Mouse (Mus musculus) liver, embryonic 14.5 days (tissue): Measurements from ENCODE around the gene Ubl7. TPM values are rescaled to one million over a fixed set of nuclear protein-coding genes. Genes with fewer than 3 reads are reported as not detected.

Experiments
- ATAC-seq: fragments of 200-750 bp; cut with Nextera tagmentation; 2 replicates; pipeline ENCODE4 v1.8.0; 2017; ENCODE audit warnings: moderate number of reproducible peaks, mild to moderate bottlenecking, moderate library complexity; ENCODE audit not compliant: insufficient read depth
- DNase-seq, 3 experiments: peaks; one replicate each; pipeline ENCODE4 v3.0.0-alpha.2; 2012 to 2013; ENCODE audit warnings: low read depth in 3 of 3, low spot score in 3 of 3
- H3K27ac ChIP-seq: fragments of 300-500 bp; sonication (generic); 2 replicates; pipeline ENCODE4 v1.5.1; 2014; ENCODE audit warnings: moderate library complexity, mild to moderate bottlenecking, control low read depth, inconsistent platforms
- H3K27me3 ChIP-seq: fragments of 300-500 bp; sonication (generic); 2 replicates; pipeline ENCODE4 v1.6.1; 2014; ENCODE audit warnings: mild to moderate bottlenecking, low read length, moderate library complexity; ENCODE audit not compliant: control insufficient read depth, insufficient read depth
- H3K36me3 ChIP-seq: fragments of 300-500 bp; sonication (generic); replicated peaks from 2 replicates; pipeline ENCODE4 v1.6.1; 2014; ENCODE audit warnings: low read depth; ENCODE audit not compliant: control insufficient read depth, insufficient read depth
- H3K4me1 ChIP-seq, 2 experiments: fragments of 200-500 bp in 1 of 2; fragments of 300-500 bp in 1 of 2; sonication (generic) in 1 of 2; replicated peaks; 2 replicates each; pipeline ENCODE4 v1.6.1; 2012 to 2014; ENCODE audit warnings: antibody characterized with exemption in 1 of 2, inconsistent platforms in 1 of 2, low read length in 1 of 2; ENCODE audit not compliant: control insufficient read depth in 2 of 2, insufficient read depth in 2 of 2
- H3K4me2 ChIP-seq: fragments of 300-500 bp; sonication (generic); 2 replicates; pipeline ENCODE4 v1.6.1; 2014; ENCODE audit warnings: low read depth, mild to moderate bottlenecking, control low read depth, moderate library complexity
- H3K4me3 ChIP-seq, 2 experiments: fragments of 200-500 bp in 1 of 2; fragments of 300-500 bp in 1 of 2; sonication (generic) in 1 of 2; 2 replicates each; pipeline ENCODE4 v1.5.1; 2012 to 2014; ENCODE audit warnings: low read depth in 2 of 2, low read length in 2 of 2, mild to moderate bottlenecking in 2 of 2, control low read depth in 1 of 2, inconsistent platforms in 1 of 2, moderate library complexity in 1 of 2; ENCODE audit not compliant: insufficient read depth in 1 of 2
- H3K9ac ChIP-seq: fragments of 300-500 bp; sonication (generic); replicated peaks from 2 replicates; pipeline ENCODE4 v1.6.1; 2014; ENCODE audit warnings: mild to moderate bottlenecking, control low read depth, moderate library complexity
- H3K9me3 ChIP-seq: fragments of 300-500 bp; sonication (generic); 2 replicates; pipeline ENCODE4 v1.6.1; 2016; ENCODE audit warnings: low read length, mixed read lengths; ENCODE audit not compliant: control insufficient read depth
- CTCF ChIP-seq: IDR thresholded peaks from 2 replicates; pipeline ENCODE4 v1.5.1; 2016; ENCODE audit warnings: antibody characterized with exemption, low read depth, control low read depth
- EP300 ChIP-seq: IDR thresholded peaks from 2 replicates; pipeline ENCODE4 v1.6.1; 2016; ENCODE audit warnings: antibody characterized with exemption, low read depth
- WGBS: fragments of 180-500 bp; shearing (Covaris S2); extraction: QIAGEN DNeasy Blood & Tissue Kit; methylation state at CpG from one replicate; pipeline ENCODE4 v1.1.7; 2014; ENCODE audit not compliant: insufficient replicate concordance; 5-methylcytosine and 5-hydroxymethylcytosine counted together
- polyA plus RNA-seq, 2 experiments: library from polyadenylated mRNA; depleted of rRNA in 1 of 2; stranded (reverse) in 1 of 2; unstranded in 1 of 2; fragments of >200 nt; fragmentation: Nextera tagmentation in 1 of 2; extraction: Ambion mirVana in 1 of 2; gene quantifications; 2 replicates each; pipeline versions ENCODE4 v1.2.1 to v1.2.3; 2012 to 2014

Gene Ubl7
- polyA plus RNA-seq, 2 experiments = 25.4 to 44.8 TPM

DNA sequence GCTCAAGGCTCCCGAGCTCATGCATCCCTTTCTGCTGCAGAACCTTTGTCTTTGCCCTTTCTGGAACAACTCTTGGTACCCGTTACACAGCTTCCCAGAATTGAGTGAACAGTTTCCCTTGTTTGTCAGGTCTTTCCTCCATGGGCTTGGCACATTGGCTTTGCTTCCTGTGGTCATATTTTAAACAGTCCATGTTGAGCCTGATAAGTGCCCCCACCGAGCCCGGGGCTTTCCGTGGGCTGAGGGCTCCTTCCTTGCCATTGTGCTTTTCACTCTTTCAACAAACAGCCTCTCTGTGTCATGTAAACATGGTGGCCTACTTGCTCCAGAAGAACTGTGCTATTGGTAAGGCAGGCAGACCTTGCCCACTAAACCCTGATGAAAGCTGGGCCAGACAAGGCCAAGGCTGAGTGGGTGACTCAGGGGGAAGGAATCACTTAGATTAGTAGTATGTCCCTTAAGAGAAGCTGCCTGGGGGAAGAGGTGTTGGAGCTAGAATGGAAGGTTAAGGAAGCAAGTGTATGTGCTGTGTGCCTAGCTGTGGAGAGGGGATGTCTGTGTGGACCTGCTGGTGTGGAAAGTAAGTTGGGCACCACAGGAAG, 20.5 kb downstream of the Ubl7 start:
- WGBS = 13% methylated on average over 5 of the region's 5 CpGs
- DNase-seq = no peak
- Histone ChIP-seq H3K27ac (no peak overlapping the region), H3K9me3 (no peaks in the 10 kb centered on the region), H3K27me3 (no peaks in the 10 kb centered on the region), H3K4me3 (no peak overlapping the region), H3K36me3 (no peaks in the 10 kb centered on the region; the same call in 1 of the 2 replicates), H3K4me2 (no peak overlapping the region), H3K9ac (no peak overlapping the region), H3K4me1 (no peaks in the 10 kb centered on the region)
- ATAC-seq = no peak
- TF ChIP-seq EP300 = no peak
- TF ChIP-seq CTCF = no peak

DNA sequence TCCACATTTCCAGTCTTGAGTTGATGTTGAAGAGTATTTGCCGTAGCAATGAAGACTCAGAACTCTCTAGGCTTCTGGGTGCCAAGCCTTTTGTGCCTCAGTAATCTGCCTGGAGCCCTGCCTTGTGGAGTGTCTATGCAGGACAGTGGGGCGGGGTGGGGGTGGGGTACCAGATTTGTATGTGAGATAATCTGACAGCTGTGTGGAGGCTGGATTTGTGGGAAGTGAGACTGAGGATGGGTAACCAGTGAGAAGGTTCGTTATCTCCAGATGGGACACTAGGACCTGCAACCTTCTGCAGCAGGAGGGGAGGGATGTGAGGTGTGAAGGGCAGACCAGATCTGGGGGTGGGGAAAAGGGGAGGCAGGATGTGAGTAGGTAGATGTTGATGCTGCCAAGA, 21.5 kb downstream of the Ubl7 start:
- TF ChIP-seq EP300 = no peak
- no peak for TF ChIP-seq CTCF
- 45% methylated on average over 3 of the region's 3 CpGs for WGBS
- Histone ChIP-seq H3K4me1 (no peaks in the 10 kb centered on the region), H3K4me3 (no peak overlapping the region), H3K27ac (no peak overlapping the region), H3K9me3 (no peaks in the 10 kb centered on the region), H3K27me3 (no peaks in the 10 kb centered on the region), H3K9ac (no peak overlapping the region), H3K36me3 (no peaks in the 10 kb centered on the region; the same call in 1 of the 2 replicates), H3K4me2 (no peak overlapping the region)
- no peak for DNase-seq
- no peak for ATAC-seq

DNA sequence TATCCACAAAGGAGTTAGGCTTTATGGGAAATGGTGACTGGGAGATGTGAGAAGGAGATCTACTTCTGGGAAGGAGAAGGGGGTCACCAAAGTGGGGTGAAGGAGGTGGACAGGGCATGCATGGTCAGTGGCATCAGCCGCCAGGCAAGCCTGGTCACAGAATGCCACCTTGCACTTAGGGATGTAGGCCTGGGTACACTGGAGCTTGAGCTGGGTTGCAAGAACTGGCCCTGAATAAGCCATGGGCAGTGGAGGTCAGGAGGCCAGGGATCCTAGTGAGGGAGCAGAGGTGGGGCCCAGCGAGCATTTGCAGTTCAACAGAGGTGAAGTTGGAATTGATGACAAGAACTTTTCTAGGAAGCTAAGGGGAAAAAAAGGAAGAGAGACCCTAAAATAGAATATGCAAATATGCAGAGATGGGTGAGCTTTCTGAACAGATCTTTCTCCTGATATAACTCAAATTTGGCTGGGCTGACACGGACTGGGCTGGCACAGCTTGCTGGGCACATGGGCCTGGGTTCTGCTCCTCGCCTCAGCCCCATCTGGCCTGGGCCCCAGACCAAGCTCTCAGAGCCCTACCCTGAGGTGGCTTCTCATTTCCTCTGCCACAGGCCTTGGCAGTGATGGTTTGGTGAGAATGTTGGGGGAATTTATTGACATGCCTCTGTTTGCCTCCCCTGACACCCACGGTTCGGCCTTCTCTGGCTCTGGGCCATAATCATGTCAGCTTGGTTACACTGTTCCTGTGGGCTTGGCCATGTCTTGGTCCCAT, 22.2 kb downstream of the Ubl7 start:
- no peak overlapping the region for H3K4me2 ChIP-seq
- WGBS = 49% methylated on average over 6 of the region's 6 CpGs
- no peaks in the 10 kb centered on the region for H3K9me3 ChIP-seq
- H3K36me3 ChIP-seq = no peaks in the 10 kb centered on the region; the same call in 1 of the 2 replicates
- no peak overlapping the region for H3K27ac ChIP-seq
- H3K9ac ChIP-seq = no peak overlapping the region
- no peak overlapping the region for H3K4me3 ChIP-seq
- no peaks in the 10 kb centered on the region for H3K4me1 ChIP-seq
- DNase-seq = no peak
- ATAC-seq = no peak
- no peak for TF ChIP-seq EP300
- TF ChIP-seq CTCF = no peak
- H3K27me3 ChIP-seq = no peaks in the 10 kb centered on the region

DNA sequence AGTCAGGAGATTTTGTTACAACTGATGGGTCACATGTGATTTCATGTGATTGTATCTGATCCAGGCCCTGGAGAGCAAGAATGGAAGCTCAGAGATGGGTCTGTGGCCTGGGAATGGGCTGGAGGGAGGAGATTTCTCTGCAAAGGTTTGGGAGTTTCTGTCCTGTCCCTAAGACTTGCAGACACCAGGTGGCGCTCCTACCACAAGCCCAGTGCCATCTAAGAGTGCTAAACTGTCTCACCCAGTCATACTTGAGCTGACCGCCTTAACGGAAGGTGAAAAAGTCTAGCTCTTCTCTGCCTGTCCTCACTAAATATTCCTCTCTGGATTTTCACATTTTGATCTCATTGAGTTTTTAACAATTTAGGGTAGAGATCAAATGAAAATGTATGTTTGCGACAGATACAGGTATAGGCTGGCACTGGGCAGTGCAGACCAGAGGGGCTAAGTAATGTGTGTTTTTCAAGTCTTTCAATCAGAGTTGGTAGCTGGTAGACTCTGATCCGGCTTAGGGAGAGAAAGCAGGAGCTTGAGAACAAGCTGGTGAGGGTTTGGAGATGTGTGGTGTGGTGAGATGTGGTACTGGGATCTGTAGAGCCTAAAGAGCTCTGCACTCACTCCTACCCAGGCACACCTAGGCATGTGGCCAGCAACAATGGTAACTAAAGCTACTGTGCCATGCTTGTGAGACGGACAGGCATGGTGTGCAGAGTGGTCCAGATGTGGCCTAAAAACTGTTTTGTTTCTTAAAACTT, 25.1 kb downstream of the Ubl7 start:
- Histone ChIP-seq H3K9ac (no peak overlapping the region), H3K27me3 (peaks cover 22% of the 10 kb centered on the region), H3K4me2 (no peak overlapping the region), H3K4me3 (no peak overlapping the region), H3K9me3 (no peaks in the 10 kb centered on the region), H3K36me3 (no peaks in the 10 kb centered on the region), H3K27ac (no peak overlapping the region), H3K4me1 (no peaks in the 10 kb centered on the region)
- DNase-seq (peak; percentile 27 to 48 (median 33)), ATAC-seq (no peak)
- no peak for TF ChIP-seq EP300
- peak; percentile 84 for TF ChIP-seq CTCF
- WGBS = 24% methylated on average over 6 of the region's 6 CpGs

DNA sequence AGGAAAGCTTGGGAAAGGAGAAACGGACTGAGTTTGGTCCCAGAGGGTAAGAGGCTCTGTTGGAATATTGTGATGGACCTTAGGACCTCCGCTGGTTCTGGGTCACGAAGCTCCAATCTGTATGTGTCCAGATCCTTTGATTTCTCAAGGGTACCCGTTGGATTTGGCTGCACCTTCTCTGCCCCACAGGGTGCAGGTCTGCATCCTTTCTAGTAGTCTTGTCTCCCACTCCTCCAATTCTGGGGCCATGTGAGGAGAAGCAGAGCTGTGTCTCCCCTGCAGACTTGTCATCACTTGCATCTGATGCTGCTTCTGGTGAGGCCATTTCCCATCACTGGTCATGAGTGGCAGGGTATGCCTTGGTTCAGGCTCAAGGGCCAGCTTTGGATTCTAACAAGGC, 26.4 kb downstream of the Ubl7 start:
- Histone ChIP-seq H3K4me3 (no peak overlapping the region), H3K27me3 (peaks cover 35% of the 10 kb centered on the region), H3K9ac (no peak overlapping the region), H3K27ac (no peak overlapping the region), H3K4me2 (no peak overlapping the region), H3K4me1 (no peaks in the 10 kb centered on the region), H3K36me3 (no peaks in the 10 kb centered on the region), H3K9me3 (no peaks in the 10 kb centered on the region)
- ATAC-seq (no peak), DNase-seq (no peak)
- TF ChIP-seq EP300 = no peak
- no peak for TF ChIP-seq CTCF
- WGBS = 51% methylated on average over 4 of the region's 4 CpGs
